Mouse (Mus musculus) heart, postnatal 0 days (tissue): Measurements from ENCODE around the gene Syngr2.

Experiments
- CTCF ChIP-seq: IDR thresholded peaks from 2 replicates; pipeline ENCODE4 v1.5.1; 2016; ENCODE audit warnings: antibody characterized with exemption, control low read depth, low read depth
- EP300 ChIP-seq: IDR thresholded peaks from 2 replicates; pipeline ENCODE4 v1.6.1; 2016; ENCODE audit warnings: antibody characterized with exemption, low read depth

- TF ChIP-seq EP300 (no peak), CTCF (no peak)
Measured at GRCm38 (mm10) chr11:117772352-117772751, 37.1 kb upstream of the Syngr2 start.
